Mouse (Mus musculus) forebrain, embryonic 13.5 days (tissue): ENCODE measurements around the gene Npas2. TPM values are rescaled to one million over a fixed set of nuclear protein-coding genes. Genes with fewer than 3 reads are reported as not detected.

Source experiments
- ATAC-seq: fragments of 200-750 bp; cut with Nextera tagmentation; 2 replicates; pipeline ENCODE4 v1.8.0; 2017
- H3K27ac ChIP-seq: fragments of 300-500 bp; sonication (generic); 2 replicates; pipeline ENCODE4 v1.5.1; 2015; ENCODE audit warnings: inconsistent platforms, mild to moderate bottlenecking, moderate library complexity
- H3K27me3 ChIP-seq: fragments of 300-500 bp; sonication (generic); 2 replicates; pipeline ENCODE4 v1.6.1; 2015; ENCODE audit warnings: mild to moderate bottlenecking, inconsistent platforms
- H3K36me3 ChIP-seq: fragments of 300-500 bp; sonication (generic); 2 replicates; pipeline ENCODE4 v1.6.1; 2015; ENCODE audit warnings: mild to moderate bottlenecking, inconsistent platforms; ENCODE audit not compliant: poor library complexity, severe bottlenecking
- H3K4me1 ChIP-seq: fragments of 300-500 bp; sonication (generic); 2 replicates; pipeline ENCODE4 v1.6.1; 2015; ENCODE audit warnings: inconsistent platforms
- H3K4me2 ChIP-seq: fragments of 300-500 bp; sonication (generic); 2 replicates; pipeline ENCODE4 v1.6.1; 2015; ENCODE audit warnings: inconsistent platforms, mild to moderate bottlenecking, moderate library complexity
- H3K4me3 ChIP-seq: fragments of 300-500 bp; sonication (generic); 2 replicates; pipeline ENCODE4 v1.5.1; 2015; ENCODE audit warnings: mild to moderate bottlenecking, inconsistent platforms
- H3K9ac ChIP-seq: fragments of 300-500 bp; sonication (generic); 2 replicates; pipeline ENCODE4 v1.6.1; 2015; ENCODE audit warnings: mild to moderate bottlenecking, inconsistent platforms
- H3K9me3 ChIP-seq: fragments of 300-500 bp; sonication (generic); replicated peaks from 2 replicates; pipeline ENCODE4 v1.6.1; 2016; ENCODE audit warnings: inconsistent platforms
- WGBS: fragments of 180-500 bp; shearing (Covaris S2); methylation state at CpG from one replicate; pipeline ENCODE4 v1.1.7; 2015; 5-methylcytosine and 5-hydroxymethylcytosine counted together
- polyA plus RNA-seq: library from polyadenylated mRNA; unstranded; fragments of >200 nt; fragmentation: Nextera tagmentation; extraction: Ambion mirVana; gene quantifications from 2 replicates; pipeline ENCODE4 v1.2.1, GENCODE M21; 2015

The Npas2 gene
- polyA plus RNA-seq, 1 experiment from 2014 or later = 0.15 TPM

- no peak overlapping the region for H3K4me3 ChIP-seq
- 0 out of 2 replicates have a peak, but pooled peaks cover 3% of the 10 kb centered on the region for H3K9me3 ChIP-seq
- no peak overlapping the region for H3K4me2 ChIP-seq
- H3K36me3 ChIP-seq = no peaks in the 10 kb centered on the region
- H3K27ac ChIP-seq = no peak overlapping the region
- 73% methylated on average over 3 of the region's 3 CpGs for WGBS
- no peak overlapping the region for H3K9ac ChIP-seq
- no peak for ATAC-seq
- no peaks in the 10 kb centered on the region for H3K4me1 ChIP-seq
- H3K27me3 ChIP-seq = no peaks in the 10 kb centered on the region
These were observed 36.5 kb downstream of the Npas2 start for GRCm38 (mm10) chr1:39230021-39230420.

DNA sequence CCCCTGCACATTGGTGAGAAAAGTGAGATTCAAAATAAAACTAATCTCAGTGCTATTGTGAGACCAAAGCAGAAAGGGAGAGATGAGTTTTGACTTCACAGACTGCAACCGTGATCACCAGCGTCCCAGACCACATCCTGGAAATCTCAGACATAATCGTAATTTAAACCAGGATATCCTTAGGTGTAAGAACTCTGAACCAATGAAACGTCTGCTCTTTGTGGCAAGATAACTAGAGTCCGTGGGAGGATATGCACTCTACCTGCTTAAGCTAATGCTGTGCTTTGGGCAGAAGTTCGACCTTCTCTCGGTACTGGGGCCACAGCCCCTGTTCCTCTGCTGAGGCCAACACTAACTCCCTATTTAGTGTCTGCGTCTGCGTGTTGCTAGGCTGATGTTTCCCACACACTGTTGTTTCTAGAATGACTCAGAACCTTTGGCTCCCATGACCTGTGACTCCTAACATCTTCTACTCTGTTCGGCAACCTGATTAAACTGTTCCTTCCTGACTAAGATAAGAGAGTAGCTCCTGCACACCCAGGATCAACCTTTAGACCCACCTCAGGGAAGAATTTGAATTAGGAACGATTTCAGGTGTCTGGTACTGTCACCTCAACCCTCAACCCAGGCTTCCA, 41.4 kb downstream of the Npas2 start:
- ATAC-seq = no peak
- no peak overlapping the region for H3K9ac ChIP-seq
- 89% methylated on average over 11 of the region's 11 CpGs for WGBS

GRCm38 (mm10) chr1:39237503-39238255, 44.1 kb downstream of the Npas2 start:
- WGBS = 59% methylated on average over 9 of the region's 9 CpGs
- H3K9me3 ChIP-seq = no peaks in the 10 kb centered on the region
- no peak for ATAC-seq
- no peak overlapping the region for H3K4me3 ChIP-seq
- H3K36me3 ChIP-seq = no peaks in the 10 kb centered on the region
- H3K4me2 ChIP-seq = no peak overlapping the region
- no peak overlapping the region for H3K9ac ChIP-seq
- no peaks in the 10 kb centered on the region for H3K27me3 ChIP-seq
- no peaks in the 10 kb centered on the region for H3K4me1 ChIP-seq
- no peak overlapping the region for H3K27ac ChIP-seq

More for the DNA sequence above, 41.4 kb downstream of the Npas2 start:
- Histone ChIP-seq H3K27me3 (no peaks in the 10 kb centered on the region), H3K4me1 (no peaks in the 10 kb centered on the region), H3K9me3 (0 out of 2 replicates have a peak, but pooled peaks cover 2% of the 10 kb centered on the region), H3K4me2 (no peak overlapping the region), H3K4me3 (no peak overlapping the region), H3K27ac (no peak overlapping the region), H3K36me3 (no peaks in the 10 kb centered on the region)

- ATAC-seq = no peak
- H3K9me3 ChIP-seq = no peaks in the 10 kb centered on the region
These were observed 47.5 kb downstream of the Npas2 start for GRCm38 (mm10) chr1:39240860-39241584.

DNA sequence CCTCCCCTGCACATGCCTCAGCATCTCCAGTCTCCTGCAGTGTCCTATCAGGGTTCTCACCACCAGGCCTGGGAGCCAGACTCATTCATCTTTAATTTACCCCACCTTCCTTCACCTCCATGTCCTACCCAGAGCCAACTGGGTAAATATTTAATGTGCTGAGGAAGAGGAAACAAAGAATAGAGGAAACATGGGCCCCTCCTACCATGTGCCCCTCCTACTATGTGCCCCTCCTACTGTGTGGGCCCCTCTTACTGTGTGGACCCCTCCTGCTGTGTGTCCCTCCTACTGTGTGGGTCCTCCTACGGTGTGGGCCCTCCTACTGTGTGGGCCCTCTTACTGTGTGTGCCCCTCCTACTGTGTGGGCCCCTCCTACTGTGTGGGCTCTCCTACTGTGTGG, 51.2 kb downstream of the Npas2 start:
- Histone ChIP-seq H3K36me3 (no peaks in the 10 kb centered on the region), H3K4me3 (no peak overlapping the region), H3K27ac (no peak overlapping the region), H3K9ac (no peak overlapping the region), H3K27me3 (no peaks in the 10 kb centered on the region), H3K4me2 (no peak overlapping the region), H3K4me1 (0 out of 2 replicates have a peak, but pooled peaks cover 4% of the 10 kb centered on the region), H3K9me3 (no peaks in the 10 kb centered on the region)
- 52% methylated on average over 1 of the region's 1 CpGs for WGBS
- ATAC-seq = no peak

More at GRCm38 (mm10) chr1:39240860-39241584, 47.5 kb downstream of the Npas2 start:
- Histone ChIP-seq H3K9ac (no peak overlapping the region), H3K36me3 (no peaks in the 10 kb centered on the region), H3K4me1 (no peaks in the 10 kb centered on the region), H3K4me3 (no peak overlapping the region), H3K27ac (no peak overlapping the region), H3K27me3 (no peaks in the 10 kb centered on the region), H3K4me2 (no peak overlapping the region)
- WGBS = 92% methylated on average over 6 of the region's 6 CpGs

DNA sequence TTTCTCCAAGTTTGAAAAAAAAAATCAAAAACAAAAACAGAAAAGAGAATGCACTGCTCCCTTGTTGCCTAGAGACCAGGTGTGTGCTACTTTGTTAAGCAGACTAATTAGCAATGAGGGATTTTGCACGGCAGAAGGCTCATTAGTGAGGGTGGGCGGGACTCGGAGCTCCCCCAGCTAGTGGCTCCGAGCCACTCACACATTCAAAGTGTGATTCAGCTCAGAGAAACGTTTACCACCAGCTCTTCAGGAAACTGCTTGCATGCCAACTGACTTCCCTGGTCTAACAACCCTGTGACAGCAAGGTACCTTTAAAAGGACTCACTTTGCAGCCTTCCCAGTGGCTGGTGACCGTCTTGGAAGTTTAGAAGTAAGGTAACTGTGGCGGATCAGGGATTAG, 58.1 kb downstream of the Npas2 start:
- H3K27ac ChIP-seq = peak overlapping the region; percentile 60; the same call in 1 of the 2 replicates
- H3K27me3 ChIP-seq = no peaks in the 10 kb centered on the region
- H3K4me2 ChIP-seq = 0 out of 2 replicates have a peak overlapping the region, but pooled peaks have one; percentile 22
- no peaks in the 10 kb centered on the region for H3K9me3 ChIP-seq
- H3K4me1 ChIP-seq = peaks cover 23% of the 10 kb centered on the region
- ATAC-seq = peak; percentile 90
- no peak overlapping the region for H3K9ac ChIP-seq
- no peak overlapping the region for H3K4me3 ChIP-seq
- WGBS = 9% methylated on average over 7 of the region's 7 CpGs
- no peaks in the 10 kb centered on the region for H3K36me3 ChIP-seq

- Histone ChIP-seq H3K27ac (no peak overlapping the region), H3K4me3 (no peak overlapping the region), H3K9ac (no peak overlapping the region), H3K4me2 (no peak overlapping the region), H3K9me3 (no peaks in the 10 kb centered on the region), H3K36me3 (no peaks in the 10 kb centered on the region), H3K27me3 (no peaks in the 10 kb centered on the region), H3K4me1 (peaks cover 20% of the 10 kb centered on the region)
- 0 out of 2 replicates have a peak, but pooled peaks have one; percentile 24 for ATAC-seq
- WGBS = 87% methylated on average over 4 of the region's 4 CpGs
These were observed 60.2 kb downstream of the Npas2 start for GRCm38 (mm10) chr1:39253771-39254170.

- Histone ChIP-seq H3K27ac (no peak overlapping the region), H3K4me3 (no peak overlapping the region), H3K36me3 (no peaks in the 10 kb centered on the region), H3K9me3 (no peaks in the 10 kb centered on the region), H3K4me2 (no peak overlapping the region), H3K4me1 (peaks cover 16% of the 10 kb centered on the region), H3K27me3 (no peaks in the 10 kb centered on the region), H3K9ac (no peak overlapping the region)
- 92% methylated on average over 9 of the region's 9 CpGs for WGBS
- ATAC-seq = no peak
These were observed 62.5 kb downstream of the Npas2 start for GRCm38 (mm10) chr1:39256051-39256450.

DNA sequence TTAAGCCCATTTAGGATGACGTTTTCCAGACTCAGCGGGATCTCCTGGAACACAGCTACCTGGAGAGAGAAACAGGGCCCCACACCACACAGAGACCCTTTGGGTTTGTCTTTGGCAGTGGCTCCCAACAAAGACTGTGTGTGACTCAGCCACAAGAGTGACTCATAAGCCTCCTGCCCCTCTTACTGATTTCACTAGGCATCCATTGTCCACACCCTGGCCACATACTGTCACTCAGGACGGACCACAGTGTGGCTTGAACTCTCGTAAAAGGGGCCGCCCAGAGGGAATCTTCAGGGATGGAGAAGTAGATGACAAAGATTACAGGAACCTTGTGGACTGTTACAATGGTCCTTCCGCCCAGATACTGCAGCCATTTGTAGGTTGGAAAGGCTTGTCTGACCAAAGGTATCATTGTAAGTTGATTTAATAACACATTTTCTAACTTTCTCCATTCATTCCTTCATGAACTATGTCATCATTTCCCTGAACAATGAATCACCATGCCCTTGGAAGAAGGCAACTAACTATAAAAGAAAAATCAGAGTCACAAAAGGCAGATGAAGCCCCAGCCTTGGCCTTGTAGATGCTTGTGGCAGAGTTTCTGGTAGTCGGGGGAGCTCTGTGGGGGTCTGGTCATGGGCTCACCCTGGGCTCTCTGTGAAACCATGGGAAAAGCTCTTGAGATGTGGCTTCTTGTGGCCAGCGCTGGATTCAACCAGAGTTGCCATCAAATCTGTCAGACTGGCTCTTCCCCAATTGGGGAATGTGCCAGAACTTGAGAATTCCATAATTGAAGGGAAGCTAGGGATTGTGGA, 63.2 kb downstream of the Npas2 start:
- no peak for ATAC-seq
- WGBS = 80% methylated on average over 8 of the region's 8 CpGs
- no peak overlapping the region for H3K4me3 ChIP-seq
- no peaks in the 10 kb centered on the region for H3K36me3 ChIP-seq
- H3K9me3 ChIP-seq = no peaks in the 10 kb centered on the region
- no peaks in the 10 kb centered on the region for H3K27me3 ChIP-seq
- peaks cover 10% of the 10 kb centered on the region for H3K4me1 ChIP-seq
- H3K4me2 ChIP-seq = no peak overlapping the region
- H3K27ac ChIP-seq = no peak overlapping the region
- no peak overlapping the region for H3K9ac ChIP-seq

- no peak overlapping the region for H3K4me3 ChIP-seq
- peaks cover 5% of the 10 kb centered on the region for H3K4me1 ChIP-seq
- H3K9me3 ChIP-seq = no peaks in the 10 kb centered on the region
- WGBS = 74% methylated on average over 3 of the region's 3 CpGs
- no peak overlapping the region for H3K9ac ChIP-seq
- ATAC-seq = no peak
- H3K27ac ChIP-seq = no peak overlapping the region
- H3K36me3 ChIP-seq = no peaks in the 10 kb centered on the region
- no peaks in the 10 kb centered on the region for H3K27me3 ChIP-seq
- H3K4me2 ChIP-seq = no peak overlapping the region
These were observed 63.7 kb downstream of the Npas2 start for GRCm38 (mm10) chr1:39257331-39257594.

DNA sequence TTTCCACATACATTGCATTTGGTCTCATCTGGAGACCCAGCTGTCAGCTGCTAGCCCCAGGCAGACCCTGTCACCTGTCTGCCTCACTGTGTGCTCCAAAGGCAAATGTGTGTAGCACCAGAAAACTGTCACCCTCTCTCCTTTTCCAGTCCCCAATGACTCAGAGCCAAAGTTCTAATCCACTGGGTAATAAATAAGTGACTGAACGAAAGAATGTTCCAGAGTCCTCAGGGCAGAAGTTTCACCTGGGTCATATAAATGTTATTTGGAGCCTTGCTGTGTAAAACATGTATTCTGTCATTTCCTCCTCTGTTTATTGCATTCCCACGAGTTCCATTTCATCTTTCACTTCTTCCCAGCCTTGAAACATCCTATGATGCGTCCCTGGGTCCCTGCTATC, 66.1 kb downstream of the Npas2 start:
- H3K4me2 ChIP-seq = no peak overlapping the region
- no peaks in the 10 kb centered on the region for H3K27me3 ChIP-seq
- no peaks in the 10 kb centered on the region for H3K4me1 ChIP-seq
- no peak overlapping the region for H3K9ac ChIP-seq
- no peaks in the 10 kb centered on the region for H3K9me3 ChIP-seq
- 70% methylated on average over 3 of the region's 3 CpGs for WGBS
- no peak overlapping the region for H3K4me3 ChIP-seq
- no peak for ATAC-seq
- no peaks in the 10 kb centered on the region for H3K36me3 ChIP-seq
- H3K27ac ChIP-seq = no peak overlapping the region
